Mouse (Mus musculus): Measurements from ENCODE around the gene Gm13694.
"Not testable (repeated sequence)": the region's sequence is repeated elsewhere in the genome, so short reads cannot be mapped to it uniquely, and the experiment has no call there.

The Gm13694 gene

DNA sequence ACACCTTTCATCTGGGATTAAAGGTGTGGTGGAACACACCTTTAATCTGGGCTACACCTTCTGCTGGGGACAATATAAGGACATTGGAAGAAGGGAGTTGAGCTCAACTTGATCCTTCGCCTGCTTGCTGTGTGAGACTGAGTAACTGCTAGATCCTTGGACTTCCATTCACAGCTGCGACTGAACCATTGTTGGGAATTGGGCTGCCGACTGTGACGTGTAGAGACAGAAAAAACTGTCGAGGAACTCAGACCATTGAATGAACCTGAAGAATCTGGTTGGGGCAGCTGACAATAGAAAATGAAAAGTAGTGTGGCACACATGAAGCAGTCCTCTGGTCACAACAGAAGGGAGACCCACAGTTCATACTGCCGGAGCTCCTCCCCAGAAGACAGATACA is at the start of gene Gm13694:
Gene Gm13694, plus strand, starts transcription at position 301 of the 400 bp plus-strand sequence.
- DNase-seq (ENCODE audit: low spot score), result not testable (repeated sequence)

DNA sequence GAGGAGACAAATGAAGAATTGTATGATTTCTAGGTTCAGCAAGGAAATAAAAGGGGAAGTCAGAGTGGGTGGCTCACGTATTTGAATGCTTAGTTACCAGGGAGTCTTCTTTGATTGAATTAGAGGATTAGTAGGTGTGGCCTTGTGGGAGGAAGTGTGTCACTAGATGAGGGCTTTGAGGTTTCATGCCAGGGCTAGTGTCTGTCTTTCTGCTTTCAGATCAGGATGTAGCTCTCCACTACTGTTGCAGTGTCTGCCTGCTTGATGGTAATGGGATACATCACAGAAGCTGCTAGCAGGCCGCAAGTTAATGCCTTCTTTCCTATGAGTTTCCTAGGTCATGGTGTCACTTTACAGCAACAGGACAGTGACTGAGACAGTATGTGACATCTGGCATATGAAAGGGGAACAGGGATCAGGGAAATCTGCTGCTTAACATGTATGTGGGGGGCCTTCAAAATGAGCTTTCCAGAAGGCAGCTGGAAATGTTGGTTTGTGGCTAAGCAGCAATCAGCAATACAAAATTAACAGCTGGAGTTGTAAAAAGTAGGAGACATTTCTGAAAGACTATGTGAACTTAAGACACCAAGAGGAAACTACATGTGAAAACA is 49.1 kb upstream of the Gm13694 start:
- DNase-seq (ENCODE audit: low spot score), result no peak

DNA sequence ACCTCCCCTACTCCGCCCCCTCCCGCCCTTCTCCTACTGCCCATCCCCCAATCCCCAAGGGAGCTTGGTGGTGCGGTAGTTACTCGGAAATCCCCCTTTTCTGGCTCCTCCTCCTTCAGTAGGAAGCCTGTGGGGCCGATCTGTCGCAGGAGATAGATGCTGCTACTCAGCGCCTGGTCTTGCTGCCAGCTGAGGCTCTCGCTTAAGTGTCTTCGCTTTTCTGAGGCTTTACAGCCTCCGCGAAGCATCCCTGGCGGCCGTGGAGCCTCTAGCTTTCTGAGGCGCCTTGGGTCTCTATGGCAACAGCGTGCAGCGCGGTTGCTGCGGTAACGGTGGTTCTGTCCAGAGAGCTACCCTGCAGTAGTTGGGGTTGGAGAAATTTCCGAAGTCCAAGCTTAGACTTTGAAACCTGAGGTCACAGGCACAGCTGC is 37.8 kb upstream of the Gm13694 start, which contains the start of gene Zswim2:
Gene Zswim2, minus strand, starts transcription at position 298 of the 431 bp plus-strand sequence.
- DNase-seq (ENCODE audit: low spot score), result peak; percentile 78

DNA sequence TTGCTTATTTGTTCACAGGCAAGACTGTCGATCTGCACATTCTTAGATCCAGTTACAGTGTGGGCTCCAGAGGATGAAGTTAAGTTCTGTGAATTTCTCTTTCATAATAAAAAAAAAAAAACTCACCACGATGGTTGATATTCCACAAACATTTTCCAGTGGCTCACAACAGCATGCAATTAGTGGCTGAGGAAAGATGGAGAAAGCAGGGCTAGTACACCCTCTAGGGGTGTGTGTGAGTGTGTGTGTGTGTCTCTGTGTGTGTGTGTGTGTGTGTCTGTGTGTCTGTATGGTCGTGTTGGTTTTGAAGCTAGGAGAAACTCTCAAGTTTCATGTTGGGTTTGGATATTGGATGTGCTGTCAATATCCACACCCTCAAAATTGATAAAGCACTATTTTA is 37.4 kb upstream of the Gm13694 start:
- DNase-seq (ENCODE audit: low spot score), result no peak

DNA sequence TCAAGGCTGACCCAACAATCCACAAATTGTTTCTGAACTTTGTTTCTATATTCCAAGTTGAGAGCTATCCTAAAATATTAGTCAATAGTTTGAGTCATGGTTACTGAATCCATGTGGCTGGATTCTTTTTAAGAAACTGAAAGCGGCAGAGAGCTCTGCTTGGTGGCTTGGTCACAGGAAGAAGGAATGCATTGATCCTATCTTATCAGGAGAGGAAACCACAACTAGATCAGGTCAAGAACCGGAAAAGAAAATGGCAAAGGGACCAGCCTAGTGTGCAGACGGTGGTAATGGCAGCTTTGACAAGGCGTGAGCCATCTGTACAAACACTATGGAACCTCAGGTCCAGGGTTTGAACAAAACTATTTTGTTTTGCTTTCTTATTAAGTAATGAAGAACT is 36.9 kb upstream of the Gm13694 start:
- no peak for DNase-seq (ENCODE audit: low spot score)

DNA sequence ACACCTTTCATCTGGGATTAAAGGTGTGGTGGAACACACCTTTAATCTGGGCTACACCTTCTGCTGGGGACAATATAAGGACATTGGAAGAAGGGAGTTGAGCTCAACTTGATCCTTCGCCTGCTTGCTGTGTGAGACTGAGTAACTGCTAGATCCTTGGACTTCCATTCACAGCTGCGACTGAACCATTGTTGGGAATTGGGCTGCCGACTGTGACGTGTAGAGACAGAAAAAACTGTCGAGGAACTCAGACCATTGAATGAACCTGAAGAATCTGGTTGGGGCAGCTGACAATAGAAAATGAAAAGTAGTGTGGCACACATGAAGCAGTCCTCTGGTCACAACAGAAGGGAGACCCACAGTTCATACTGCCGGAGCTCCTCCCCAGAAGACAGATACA is 23.3 kb upstream of the Gm13694 start, which contains the start of gene Gm13698:
Gene Gm13698, plus strand, starts transcription at position 301 of the 400 bp plus-strand sequence.
- DNase-seq (ENCODE audit: low spot score), result not testable (repeated sequence)

DNA sequence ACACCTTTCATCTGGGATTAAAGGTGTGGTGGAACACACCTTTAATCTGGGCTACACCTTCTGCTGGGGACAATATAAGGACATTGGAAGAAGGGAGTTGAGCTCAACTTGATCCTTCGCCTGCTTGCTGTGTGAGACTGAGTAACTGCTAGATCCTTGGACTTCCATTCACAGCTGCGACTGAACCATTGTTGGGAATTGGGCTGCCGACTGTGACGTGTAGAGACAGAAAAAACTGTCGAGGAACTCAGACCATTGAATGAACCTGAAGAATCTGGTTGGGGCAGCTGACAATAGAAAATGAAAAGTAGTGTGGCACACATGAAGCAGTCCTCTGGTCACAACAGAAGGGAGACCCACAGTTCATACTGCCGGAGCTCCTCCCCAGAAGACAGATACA is 17.5 kb upstream of the Gm13694 start, which contains the start of gene Gm13693:
Gene Gm13693, plus strand, starts transcription at position 301 of the 400 bp plus-strand sequence.
- DNase-seq (ENCODE audit: low spot score), result not testable (repeated sequence)

DNA sequence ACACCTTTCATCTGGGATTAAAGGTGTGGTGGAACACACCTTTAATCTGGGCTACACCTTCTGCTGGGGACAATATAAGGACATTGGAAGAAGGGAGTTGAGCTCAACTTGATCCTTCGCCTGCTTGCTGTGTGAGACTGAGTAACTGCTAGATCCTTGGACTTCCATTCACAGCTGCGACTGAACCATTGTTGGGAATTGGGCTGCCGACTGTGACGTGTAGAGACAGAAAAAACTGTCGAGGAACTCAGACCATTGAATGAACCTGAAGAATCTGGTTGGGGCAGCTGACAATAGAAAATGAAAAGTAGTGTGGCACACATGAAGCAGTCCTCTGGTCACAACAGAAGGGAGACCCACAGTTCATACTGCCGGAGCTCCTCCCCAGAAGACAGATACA is 11.7 kb upstream of the Gm13694 start, which contains the start of gene Gm13695:
Gene Gm13695, plus strand, starts transcription at position 301 of the 400 bp plus-strand sequence.
- not testable (repeated sequence) for DNase-seq (ENCODE audit: low spot score)

DNA sequence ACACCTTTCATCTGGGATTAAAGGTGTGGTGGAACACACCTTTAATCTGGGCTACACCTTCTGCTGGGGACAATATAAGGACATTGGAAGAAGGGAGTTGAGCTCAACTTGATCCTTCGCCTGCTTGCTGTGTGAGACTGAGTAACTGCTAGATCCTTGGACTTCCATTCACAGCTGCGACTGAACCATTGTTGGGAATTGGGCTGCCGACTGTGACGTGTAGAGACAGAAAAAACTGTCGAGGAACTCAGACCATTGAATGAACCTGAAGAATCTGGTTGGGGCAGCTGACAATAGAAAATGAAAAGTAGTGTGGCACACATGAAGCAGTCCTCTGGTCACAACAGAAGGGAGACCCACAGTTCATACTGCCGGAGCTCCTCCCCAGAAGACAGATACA is 5.9 kb upstream of the Gm13694 start, which contains the start of gene Gm13696:
Gene Gm13696, plus strand, starts transcription at position 301 of the 400 bp plus-strand sequence.
- DNase-seq (ENCODE audit: low spot score), result not testable (repeated sequence)

DNA sequence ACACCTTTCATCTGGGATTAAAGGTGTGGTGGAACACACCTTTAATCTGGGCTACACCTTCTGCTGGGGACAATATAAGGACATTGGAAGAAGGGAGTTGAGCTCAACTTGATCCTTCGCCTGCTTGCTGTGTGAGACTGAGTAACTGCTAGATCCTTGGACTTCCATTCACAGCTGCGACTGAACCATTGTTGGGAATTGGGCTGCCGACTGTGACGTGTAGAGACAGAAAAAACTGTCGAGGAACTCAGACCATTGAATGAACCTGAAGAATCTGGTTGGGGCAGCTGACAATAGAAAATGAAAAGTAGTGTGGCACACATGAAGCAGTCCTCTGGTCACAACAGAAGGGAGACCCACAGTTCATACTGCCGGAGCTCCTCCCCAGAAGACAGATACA is 5.7 kb downstream of the Gm13694 start, which contains the start of gene Gm13697:
Gene Gm13697, plus strand, starts transcription at position 301 of the 400 bp plus-strand sequence.
- DNase-seq (ENCODE audit: low spot score), result not testable (repeated sequence)

DNA sequence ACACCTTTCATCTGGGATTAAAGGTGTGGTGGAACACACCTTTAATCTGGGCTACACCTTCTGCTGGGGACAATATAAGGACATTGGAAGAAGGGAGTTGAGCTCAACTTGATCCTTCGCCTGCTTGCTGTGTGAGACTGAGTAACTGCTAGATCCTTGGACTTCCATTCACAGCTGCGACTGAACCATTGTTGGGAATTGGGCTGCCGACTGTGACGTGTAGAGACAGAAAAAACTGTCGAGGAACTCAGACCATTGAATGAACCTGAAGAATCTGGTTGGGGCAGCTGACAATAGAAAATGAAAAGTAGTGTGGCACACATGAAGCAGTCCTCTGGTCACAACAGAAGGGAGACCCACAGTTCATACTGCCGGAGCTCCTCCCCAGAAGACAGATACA is 11.5 kb downstream of the Gm13694 start, which contains the start of gene Gm13691:
Gene Gm13691, plus strand, starts transcription at position 301 of the 400 bp plus-strand sequence.
- not testable (repeated sequence) for DNase-seq (ENCODE audit: low spot score)

DNA sequence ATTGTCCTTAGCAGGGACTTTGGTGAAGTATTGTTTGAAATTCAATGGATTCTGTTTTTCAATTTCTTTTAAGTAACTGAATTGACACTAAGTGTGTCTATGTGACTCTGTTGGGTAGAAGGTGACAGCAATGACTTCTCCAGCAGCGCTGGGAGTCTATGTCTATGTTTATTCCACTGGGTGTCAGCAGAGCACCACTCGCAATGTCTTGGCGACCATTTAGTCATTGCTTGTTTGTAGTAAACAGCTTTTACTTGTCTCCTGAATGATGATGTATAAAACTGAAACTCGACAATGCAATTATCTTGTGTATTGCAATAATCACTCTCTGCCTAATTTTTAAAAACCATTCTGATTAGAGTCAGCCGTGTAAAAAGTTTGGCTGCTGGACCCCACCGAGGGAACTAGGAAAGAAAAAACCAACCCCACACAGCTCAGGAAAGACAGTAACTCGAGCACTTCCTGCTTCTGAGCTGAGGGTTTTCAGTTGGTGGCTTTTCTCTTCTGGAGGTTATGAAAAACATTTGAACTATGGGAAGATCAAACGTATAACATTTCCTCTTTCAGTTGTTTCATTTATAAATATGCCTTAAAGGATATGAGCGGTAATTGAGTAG is 15.0 kb downstream of the Gm13694 start:
- not testable (repeated sequence) for DNase-seq (ENCODE audit: low spot score)

DNA sequence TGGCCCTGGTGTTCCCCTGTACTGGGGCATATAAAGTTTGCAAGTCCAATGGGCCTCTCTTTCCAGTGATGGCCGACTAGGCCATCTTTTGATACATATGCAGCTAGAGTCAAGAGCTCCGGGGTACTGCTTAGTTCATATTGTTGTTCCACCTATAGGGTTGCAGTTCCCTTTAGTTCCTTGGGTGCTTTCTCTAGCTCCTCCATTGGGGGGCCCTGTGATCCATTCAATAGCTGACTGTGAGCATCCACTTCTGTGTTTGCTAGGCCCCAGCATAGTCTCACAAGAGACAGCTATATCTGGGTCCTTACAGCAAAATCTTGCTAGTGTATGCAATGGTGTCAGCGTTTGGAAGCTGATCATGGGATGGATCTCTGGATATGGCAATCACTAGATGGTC is 15.8 kb downstream of the Gm13694 start:
- not testable (repeated sequence) for DNase-seq (ENCODE audit: low spot score)

DNA sequence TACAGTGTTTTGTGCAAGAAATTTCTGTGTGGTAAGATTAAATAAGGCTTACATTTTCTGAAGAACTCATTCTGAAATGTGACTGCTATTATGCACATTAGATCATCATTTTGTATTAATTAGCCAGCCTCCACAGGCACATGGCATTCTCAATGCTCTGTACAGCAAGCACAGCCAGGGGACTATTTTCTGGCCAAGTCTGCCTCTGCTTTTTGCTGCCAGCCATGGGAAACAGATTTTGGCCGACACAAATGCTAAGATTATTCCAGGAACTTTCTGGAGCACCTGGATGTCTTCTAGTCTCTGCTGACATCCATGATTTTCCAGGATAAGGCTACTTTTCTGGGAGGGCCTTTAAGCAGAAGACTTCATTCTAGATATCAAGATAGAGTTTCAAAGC is 30.2 kb downstream of the Gm13694 start:
- peak; percentile 38 for DNase-seq (ENCODE audit: low spot score)

DNA sequence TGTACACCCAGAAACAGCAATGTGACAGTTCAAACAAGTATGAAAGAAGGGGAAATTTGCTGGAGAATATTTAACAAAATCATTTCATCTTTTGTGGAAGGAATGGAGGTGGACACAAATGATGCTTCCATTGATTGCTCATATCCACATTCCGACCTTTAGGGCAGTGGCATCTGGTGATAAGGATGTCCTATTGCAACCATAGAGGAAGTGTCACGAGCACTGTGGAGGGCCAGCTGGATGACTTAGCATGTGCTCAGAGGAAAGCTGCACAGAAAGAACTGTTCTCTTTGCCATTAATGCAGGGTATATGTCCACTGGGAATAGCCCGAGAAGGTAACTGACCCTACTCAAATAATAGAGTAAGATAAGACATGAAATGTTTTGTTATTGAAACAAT is 31.1 kb downstream of the Gm13694 start:
- DNase-seq (ENCODE audit: low spot score), result no peak

DNA sequence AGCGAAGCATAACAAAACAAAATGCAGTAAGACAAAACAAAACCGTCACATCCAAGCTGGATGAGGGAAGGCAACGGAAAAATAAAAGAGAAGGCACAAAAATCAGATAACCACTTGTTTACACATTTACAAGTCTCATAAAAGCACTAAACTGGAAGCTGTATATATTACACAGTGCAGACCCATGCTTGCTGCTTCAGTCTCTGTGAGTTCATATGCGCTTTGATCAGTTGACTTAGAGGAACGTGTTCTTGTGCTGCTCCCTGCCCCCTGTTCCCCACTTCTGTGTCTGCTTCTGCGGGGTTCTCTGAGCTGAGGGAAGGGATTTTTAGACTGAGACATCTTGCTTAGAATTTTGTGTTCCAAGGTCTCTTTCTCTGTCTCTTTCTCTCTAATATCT is 35.8 kb downstream of the Gm13694 start:
- no peak for DNase-seq (ENCODE audit: low spot score)

DNA sequence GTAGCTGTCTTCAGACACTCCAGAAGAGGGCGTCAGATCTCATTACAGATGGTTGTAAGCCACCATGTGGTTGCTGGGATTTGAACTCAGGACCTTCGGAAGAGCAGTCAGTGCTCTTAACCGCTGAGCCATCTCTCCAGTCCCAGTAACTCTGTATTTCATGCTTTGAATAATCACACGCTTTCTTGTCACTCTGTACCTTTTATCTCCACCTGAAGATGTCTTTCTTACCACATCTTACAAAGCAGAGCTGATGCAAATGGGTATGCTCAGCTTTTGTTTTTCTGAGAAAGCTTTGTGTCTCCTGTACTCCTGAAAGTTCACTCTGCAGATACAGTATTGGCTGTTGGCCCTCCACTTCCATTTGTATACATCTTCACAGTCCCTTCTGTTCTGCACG is 37.6 kb downstream of the Gm13694 start:
- not testable (repeated sequence) for DNase-seq (ENCODE audit: low spot score)

DNA sequence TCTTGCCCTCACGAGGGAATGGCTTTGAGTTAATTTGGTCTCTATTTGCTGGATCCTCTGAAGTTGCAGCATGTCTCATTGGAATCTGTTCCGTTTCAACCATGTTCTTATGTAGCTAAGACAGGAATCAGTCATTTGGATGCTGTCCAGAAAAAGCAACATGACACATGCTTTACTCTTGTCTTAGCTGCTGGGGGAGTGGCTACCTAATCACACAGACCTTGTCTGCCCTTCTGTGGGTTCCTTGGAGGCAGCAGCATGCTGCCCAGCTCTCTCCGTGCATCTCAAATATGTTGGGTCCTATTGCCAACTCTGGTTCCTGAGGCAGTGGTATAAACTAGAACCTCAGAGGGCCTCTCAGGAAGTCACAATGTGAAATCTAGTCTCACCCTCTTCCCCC is 39.6 kb downstream of the Gm13694 start:
- no peak for DNase-seq (ENCODE audit: low spot score)

DNA sequence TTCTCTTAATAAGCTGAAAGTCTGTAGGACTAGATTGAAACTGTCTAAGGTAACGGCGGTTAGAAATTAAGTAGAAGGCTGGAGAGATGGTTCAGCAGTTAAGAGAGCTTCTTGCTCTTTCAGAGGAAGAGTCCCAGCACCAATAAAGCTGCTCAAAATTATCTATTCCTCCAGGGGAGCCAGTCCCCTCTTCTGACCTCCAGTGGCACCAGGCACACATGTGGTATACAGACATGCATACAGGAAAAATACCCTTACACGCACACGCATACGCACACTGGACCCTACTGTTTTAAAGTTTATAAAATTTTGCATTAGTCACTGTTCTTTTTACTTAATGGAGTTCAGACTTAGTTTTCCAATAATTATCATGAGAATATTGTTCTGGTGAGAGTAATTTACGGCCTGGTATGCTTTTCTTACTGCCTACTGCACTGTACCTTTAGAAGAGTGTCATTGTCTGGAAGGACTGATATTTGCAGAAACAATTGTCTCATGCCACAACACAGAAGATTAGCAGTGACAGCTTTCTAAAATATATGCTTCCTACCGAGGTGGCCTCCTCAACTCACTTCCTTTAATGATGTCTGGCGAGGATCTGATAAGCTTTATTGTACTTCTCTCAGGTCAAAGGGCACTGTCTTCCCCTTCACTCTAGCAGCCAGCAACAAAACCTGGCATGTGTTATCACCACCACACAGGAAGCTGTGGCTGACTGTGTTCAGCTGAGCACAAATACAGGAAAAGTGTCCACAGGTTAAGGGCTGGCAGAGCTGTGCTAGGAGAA is 41.0 kb downstream of the Gm13694 start:
- no peak for DNase-seq (ENCODE audit: low spot score)

DNA sequence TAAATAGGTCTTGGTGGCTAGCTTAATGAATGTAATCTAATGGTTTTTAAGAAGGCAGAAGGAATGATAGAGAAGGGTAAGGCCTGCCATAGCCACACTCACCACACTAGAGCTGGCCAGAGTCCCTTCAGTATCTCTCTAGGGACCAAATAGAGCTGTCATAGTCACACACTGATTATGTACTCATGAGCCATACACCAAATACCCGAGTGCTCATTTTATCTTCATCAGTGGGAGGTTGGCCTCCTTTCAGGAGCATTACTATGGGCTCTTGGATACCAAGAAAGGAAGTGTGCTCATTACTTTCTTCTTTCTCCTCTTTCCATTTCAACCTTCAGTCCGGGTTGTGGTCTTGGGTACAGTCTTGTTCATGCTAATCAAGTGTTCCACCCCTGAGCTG is 43.2 kb downstream of the Gm13694 start:
- no peak for DNase-seq (ENCODE audit: low spot score)

DNA sequence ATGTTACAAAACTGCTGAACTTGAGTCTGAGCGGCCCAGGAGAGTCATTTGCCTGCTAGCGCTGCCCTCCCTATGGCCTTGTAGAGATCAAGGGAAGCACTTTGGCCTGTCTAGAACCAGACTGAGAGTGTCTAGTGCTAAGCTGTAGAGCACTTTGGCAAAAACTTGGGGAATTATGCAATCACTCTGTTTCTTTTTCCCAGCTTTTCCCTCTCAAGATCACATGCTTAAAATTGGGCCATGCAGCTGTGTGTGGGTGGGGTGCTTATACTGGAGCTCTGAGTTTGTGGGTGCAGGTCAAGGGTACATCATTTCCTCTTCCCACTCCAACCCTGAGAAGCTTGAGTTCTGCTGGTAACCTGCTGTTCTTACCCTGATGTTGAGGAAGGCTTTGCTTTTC is 44.2 kb downstream of the Gm13694 start:
- no peak for DNase-seq (ENCODE audit: low spot score)

DNA sequence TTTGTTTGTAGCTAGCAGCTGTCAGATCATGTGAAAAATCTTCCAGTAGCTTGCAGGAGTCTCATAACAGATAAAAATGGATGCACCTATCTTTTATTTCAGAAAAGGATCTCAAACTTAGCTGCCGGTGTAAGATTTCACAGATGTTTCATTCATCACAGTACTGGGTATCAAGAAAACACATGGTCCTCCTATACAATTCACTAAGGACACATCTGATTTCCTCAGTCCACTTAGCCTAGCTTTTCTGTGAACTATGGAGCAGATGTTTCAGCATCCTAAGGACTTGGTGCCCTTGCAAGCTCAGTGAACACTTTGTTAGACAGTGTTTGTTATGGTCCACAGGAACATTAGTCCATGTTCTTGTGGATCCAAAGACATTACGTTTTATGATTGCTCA is 44.6 kb downstream of the Gm13694 start:
- DNase-seq (ENCODE audit: low spot score), result no peak

Measured in layer of hippocampus, adult 9-10 months (tissue).